ENCODE assay signal across 20 mouse cellular contexts in the genomic region with DNA sequence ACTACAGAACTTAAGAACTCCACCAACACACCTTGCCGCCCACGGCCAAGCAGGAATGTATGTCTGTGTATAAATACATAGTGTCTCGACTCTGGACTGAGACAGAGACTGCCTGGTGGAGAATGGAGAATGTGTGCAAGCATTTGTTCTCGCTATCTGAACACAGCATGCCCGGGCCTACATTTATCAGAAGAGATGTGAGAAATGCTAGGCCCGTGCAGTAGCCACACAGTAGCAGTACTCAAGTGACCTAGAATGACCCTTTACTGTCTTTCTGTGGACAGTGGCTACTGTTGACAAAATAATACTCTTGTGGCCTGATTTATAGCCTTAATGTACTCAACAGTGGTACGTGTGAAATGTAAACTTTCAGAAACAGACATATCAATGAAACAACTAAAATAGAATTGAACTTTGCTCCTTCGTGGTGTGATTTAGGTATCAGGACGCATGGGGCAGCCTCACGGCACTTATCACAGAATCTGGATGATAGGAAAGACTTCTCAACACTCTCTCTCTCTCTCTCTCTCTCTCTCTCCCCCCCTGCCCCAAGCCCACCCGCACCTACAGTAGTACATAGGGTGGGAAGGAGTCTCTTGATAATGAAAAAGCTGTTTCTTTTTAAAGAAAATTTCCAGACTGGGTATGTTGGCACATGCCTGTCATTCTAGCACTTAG.
"Had no signal": no experiment of that assay in that cellular context is flagged by ENCODE, and none has a peak within 500 bp of the region (broad histone marks: within the 10 kb centered on the region; RNA-seq: fewer than 3 reads in every experiment).

No protein-coding gene starts in this region.

- H3K4me3 ChIP-seq: layer of hippocampus, adult 2 months; limb, embryonic 10.5 days; limb, embryonic 13.5 days; liver, embryonic 12.5 days; liver, embryonic 15.5 days; lung, embryonic 15.5 days; stomach, embryonic 15.5 days had no signal

- ATAC-seq: liver, embryonic 12.5 days had no signal

- H3K4me1 ChIP-seq: liver, embryonic 12.5 days; liver, embryonic 15.5 days; stomach, embryonic 15.5 days had no signal

- DNase-seq: kidney, adult 9 months; kidney, postnatal 25 days; layer of hippocampus, adult 9-11 months; liver; lung, adult 18-20 months; lung, postnatal 14 days; lung, postnatal 4 days; midbrain, embryonic 14.5 days; thymus, adult 2 months; thymus, postnatal 14 days; thymus, postnatal 4 days had no signal

- H3K36me3 ChIP-seq: liver, embryonic 15.5 days had no signal

- H3K27me3 ChIP-seq: limb, embryonic 13.5 days; liver, embryonic 12.5 days; liver, embryonic 15.5 days; lung, embryonic 15.5 days; stomach, embryonic 15.5 days had no signal

- H3K9me3 ChIP-seq: limb, embryonic 10.5 days; limb, embryonic 13.5 days; liver, embryonic 12.5 days; liver, embryonic 15.5 days; lung, embryonic 15.5 days; stomach, embryonic 15.5 days had no signal

- H3K4me2 ChIP-seq: limb, embryonic 13.5 days; liver, embryonic 12.5 days; liver, embryonic 15.5 days; lung, embryonic 15.5 days; midbrain, embryonic 11.5 days; stomach, embryonic 15.5 days had no signal

- H3K27ac ChIP-seq: kidney, postnatal 0 days; layer of hippocampus, adult 2 months; limb, embryonic 10.5 days; limb, embryonic 13.5 days; liver, embryonic 12.5 days; liver, embryonic 15.5 days; lung, embryonic 15.5 days; stomach, embryonic 15.5 days had no signal

- H3K9ac ChIP-seq: limb, embryonic 13.5 days; liver, embryonic 12.5 days; liver, embryonic 15.5 days; lung, embryonic 15.5 days; stomach, embryonic 15.5 days had no signal
